Mouse (Mus musculus): Measurements from ENCODE around the gene Ktn1. TPM values are rescaled to one million over a fixed set of nuclear protein-coding genes. Genes with fewer than 3 reads are reported as not detected.

Ktn1 gene
- total RNA-seq, 2 experiments from 2014 or later = 92.2 to 104 TPM

GRCm38 (mm10) chr14:47663844-47664469 lies 15.7 kb downstream of the Ktn1 start:
- ATAC-seq (replicated peaks; ENCODE audit: low FRiP score, low TSS enrichment, poor library complexity, severe bottlenecking) = no peak

- ATAC-seq (replicated peaks; ENCODE audit: low FRiP score, low TSS enrichment, poor library complexity, severe bottlenecking) = no peak
Measured at GRCm38 (mm10) chr14:47664470-47664864, 16.2 kb downstream of the Ktn1 start.

- no peak for ATAC-seq (replicated peaks; ENCODE audit: low FRiP score, low TSS enrichment, poor library complexity, severe bottlenecking)
Measured at GRCm38 (mm10) chr14:47665061-47665778, 17.0 kb downstream of the Ktn1 start.

- ATAC-seq (replicated peaks; ENCODE audit: low FRiP score, low TSS enrichment, poor library complexity, severe bottlenecking) = no peak
Measured at GRCm38 (mm10) chr14:47668096-47668495, 19.8 kb downstream of the Ktn1 start.

GRCm38 (mm10) chr14:47682886-47683285 lies 34.6 kb downstream of the Ktn1 start:
- ATAC-seq (replicated peaks; ENCODE audit: low FRiP score, low TSS enrichment, poor library complexity, severe bottlenecking) = no peak

- ATAC-seq (replicated peaks; ENCODE audit: low FRiP score, low TSS enrichment, poor library complexity, severe bottlenecking) = no peak
Measured at GRCm38 (mm10) chr14:47684579-47684978, 36.3 kb downstream of the Ktn1 start.

GRCm38 (mm10) chr14:47699126-47699525 lies 50.9 kb downstream of the Ktn1 start:
- no peak for ATAC-seq (replicated peaks; ENCODE audit: low FRiP score, low TSS enrichment, poor library complexity, severe bottlenecking)

- ATAC-seq (replicated peaks; ENCODE audit: low FRiP score, low TSS enrichment, poor library complexity, severe bottlenecking) = no peak
Measured at GRCm38 (mm10) chr14:47709546-47709945, 61.3 kb downstream of the Ktn1 start.

- no peak for ATAC-seq (replicated peaks; ENCODE audit: low FRiP score, low TSS enrichment, poor library complexity, severe bottlenecking)
Measured at GRCm38 (mm10) chr14:47715771-47716170, 67.5 kb downstream of the Ktn1 start.

- ATAC-seq (replicated peaks; ENCODE audit: low FRiP score, low TSS enrichment, poor library complexity, severe bottlenecking) = no peak
Measured at GRCm38 (mm10) chr14:47717916-47718606, 69.8 kb downstream of the Ktn1 start.

- no peak for ATAC-seq (replicated peaks; ENCODE audit: low FRiP score, low TSS enrichment, poor library complexity, severe bottlenecking)
Measured at GRCm38 (mm10) chr14:47720023-47720422, 71.8 kb downstream of the Ktn1 start.

- ATAC-seq (replicated peaks; ENCODE audit: low FRiP score, low TSS enrichment, poor library complexity, severe bottlenecking) = no peak
Measured at GRCm38 (mm10) chr14:47723035-47723434, 74.8 kb downstream of the Ktn1 start.

GRCm38 (mm10) chr14:47728594-47728993 lies 80.3 kb downstream of the Ktn1 start:
- no peak for ATAC-seq (replicated peaks; ENCODE audit: low FRiP score, low TSS enrichment, poor library complexity, severe bottlenecking)

- ATAC-seq (replicated peaks; ENCODE audit: low FRiP score, low TSS enrichment, poor library complexity, severe bottlenecking) = no peak
Measured at GRCm38 (mm10) chr14:47735354-47735753, 87.1 kb downstream of the Ktn1 start.

- no peak for ATAC-seq (replicated peaks; ENCODE audit: low FRiP score, low TSS enrichment, poor library complexity, severe bottlenecking)
Measured at GRCm38 (mm10) chr14:47736471-47736870, 88.2 kb downstream of the Ktn1 start.

GRCm38 (mm10) chr14:47740316-47740996 lies 92.2 kb downstream of the Ktn1 start:
- 0 out of 2 replicates have a peak, but pooled peaks have one; percentile 34 for ATAC-seq (replicated peaks; ENCODE audit: low FRiP score, low TSS enrichment, poor library complexity, severe bottlenecking)

- no peak for ATAC-seq (replicated peaks; ENCODE audit: low FRiP score, low TSS enrichment, poor library complexity, severe bottlenecking)
Measured at GRCm38 (mm10) chr14:47741046-47741445, 92.8 kb downstream of the Ktn1 start.

GRCm38 (mm10) chr14:47742674-47743073 lies 94.4 kb downstream of the Ktn1 start:
- no peak for ATAC-seq (replicated peaks; ENCODE audit: low FRiP score, low TSS enrichment, poor library complexity, severe bottlenecking)

- no peak for ATAC-seq (replicated peaks; ENCODE audit: low FRiP score, low TSS enrichment, poor library complexity, severe bottlenecking)
Measured at GRCm38 (mm10) chr14:47745086-47745485, 96.8 kb downstream of the Ktn1 start.

- no peak for ATAC-seq (replicated peaks; ENCODE audit: low FRiP score, low TSS enrichment, poor library complexity, severe bottlenecking)
Measured at GRCm38 (mm10) chr14:47747536-47747935, 99.3 kb downstream of the Ktn1 start.
